Mouse (Mus musculus): ENCODE measurements around the gene Kif5a.

- TF ChIP-seq CTCF (IDR thresholded peaks at IDR 0.05; ENCODE audit: borderline replicate concordance, insufficient read depth, low read length) (no peak), POLR2A (IDR thresholded peaks at IDR 0.05; ENCODE audit: low read depth, low read length) (no peak)
Observed at GRCm38 (mm10) chr10:127176756-127177155, 86.4 kb downstream of the Kif5a start.
